Mouse (Mus musculus) A20 (cell line): ENCODE measurements at regions not wholly inside any gene's neighbourhood (a gene's known extent, or its start where the extent isn't known, plus 50 kb on each side); places are given as distances from the start of the nearest gene placed in this dataset.
"Not testable (repeated sequence)": the region's sequence is repeated elsewhere in the genome, so short reads cannot be mapped to it uniquely, and the experiment has no call there.

Experiments
- DNase-seq: peaks from one replicate; pipeline ENCODE4 v3.0.0-alpha.2; 2011; ENCODE audit warnings: low read depth, low spot score

GRCm38 (mm10) chr12:48223298-48223697, 1159.2 kb upstream of the Foxg1 start:
- DNase-seq: no peak

DNA sequence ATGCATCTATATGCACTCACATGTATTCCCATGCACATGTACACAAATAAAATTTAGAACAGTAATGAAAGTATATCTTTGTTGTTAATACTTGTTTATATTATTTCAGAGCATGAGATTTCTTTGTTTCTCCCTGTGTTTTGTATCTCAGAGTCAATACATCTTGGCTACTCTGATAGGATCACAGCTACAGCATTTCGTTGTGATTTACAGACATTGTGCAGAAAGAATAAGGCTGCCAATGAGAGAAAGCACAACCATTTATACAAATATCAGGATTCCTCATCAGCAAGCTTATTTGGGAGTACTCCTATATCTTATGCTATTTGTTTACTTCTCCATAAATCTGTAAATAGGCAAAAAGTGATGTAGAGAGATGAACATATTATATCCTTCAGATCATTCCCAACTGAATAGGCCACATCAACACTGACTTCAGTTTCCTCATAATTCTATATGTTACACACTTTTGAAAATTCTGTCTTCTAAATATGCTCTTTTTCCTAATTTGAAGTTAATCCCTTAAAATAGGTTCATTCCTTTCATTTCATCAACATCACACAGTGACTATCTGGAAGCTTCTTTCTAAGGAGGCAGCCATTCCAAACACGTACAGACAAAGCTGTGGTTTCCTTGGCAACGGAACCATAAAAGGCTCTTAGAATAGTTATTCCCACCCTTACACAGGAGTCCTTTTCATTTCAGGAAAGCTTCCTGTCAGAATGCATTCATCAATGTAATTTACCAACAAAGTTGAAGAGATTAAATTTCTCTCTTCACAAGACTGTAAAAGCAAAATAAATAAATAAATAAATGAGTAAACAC, 1160.3 kb upstream of the Foxg1 start:
- no peak for DNase-seq

DNA sequence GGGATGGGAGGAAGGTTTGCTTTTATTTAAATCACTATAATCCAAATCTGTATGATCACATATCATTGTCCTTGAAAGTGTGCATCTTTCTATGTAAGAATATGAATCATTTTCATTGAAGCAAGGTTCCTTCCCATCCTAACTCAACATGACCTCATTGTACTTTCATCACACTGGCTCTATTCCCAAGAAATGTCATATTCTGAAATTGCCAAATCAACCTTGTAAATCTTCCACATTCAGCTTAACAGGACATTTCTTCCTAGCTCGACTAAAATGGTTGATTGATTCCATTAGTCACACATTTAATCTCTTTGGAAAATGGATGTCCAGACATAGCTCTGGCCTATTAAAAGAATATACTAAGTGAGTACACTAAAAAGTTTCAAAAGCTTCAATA, 1200.6 kb upstream of the Foxg1 start:
- DNase-seq: no peak

DNA sequence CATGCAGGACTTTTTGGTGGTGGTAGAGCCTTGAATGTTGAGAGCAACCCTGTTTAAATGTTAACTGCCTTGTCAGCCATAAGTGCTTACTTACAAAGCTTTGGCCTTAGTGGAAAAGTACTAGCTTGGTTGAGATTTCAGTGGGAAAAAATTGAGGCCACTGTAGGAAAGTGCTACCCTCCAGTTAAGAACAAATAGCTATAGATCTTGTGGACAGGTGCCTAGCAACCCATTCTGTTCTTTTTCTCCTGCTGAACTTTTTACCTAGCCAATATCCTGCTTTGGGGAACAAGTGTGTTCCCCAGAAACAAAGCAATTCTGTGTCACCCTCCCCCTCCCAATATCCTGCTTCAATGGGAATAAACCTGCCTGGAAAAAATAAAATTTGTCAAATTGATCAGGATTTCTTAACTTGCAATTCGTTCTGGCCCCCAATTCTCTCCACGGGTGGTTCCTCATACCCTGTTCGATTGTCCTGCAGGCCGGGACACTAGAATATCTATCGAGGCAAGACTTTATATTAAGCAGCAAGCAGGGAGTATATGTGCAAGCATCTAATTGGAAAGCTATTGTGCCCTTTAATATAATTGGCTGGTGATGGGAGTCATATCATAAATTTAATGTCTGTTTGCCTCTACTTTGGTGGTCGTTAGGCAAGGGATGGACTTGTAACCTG, 1208.4 kb upstream of the Foxg1 start:
- no peak for DNase-seq

DNA sequence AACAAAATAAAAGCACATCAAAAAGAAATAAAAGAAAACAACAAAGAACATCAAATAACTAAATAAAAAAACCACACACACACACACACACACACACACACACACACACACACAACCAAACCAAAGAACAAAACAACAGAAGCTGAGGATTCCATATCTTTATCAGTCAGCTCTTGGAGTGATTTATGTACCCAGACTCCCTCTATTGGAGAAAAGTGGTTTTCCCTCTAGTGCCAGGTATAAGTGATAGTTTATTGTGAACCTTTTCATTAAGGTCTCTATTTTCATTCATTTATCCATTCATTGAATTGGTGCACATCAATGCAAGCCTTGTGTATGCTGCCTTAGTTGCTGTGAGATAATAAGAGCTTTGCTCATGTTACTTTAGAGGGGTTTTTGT, 1236.3 kb upstream of the Foxg1 start:
- DNase-seq: peak; percentile 36

GRCm38 (mm10) chr12:48122996-48123395, 1259.5 kb upstream of the Foxg1 start:
- no peak for DNase-seq

- DNase-seq: no peak
Measured at GRCm38 (mm10) chr12:48099727-48100126, 1281.0 kb upstream of the Nova1 start.

DNA sequence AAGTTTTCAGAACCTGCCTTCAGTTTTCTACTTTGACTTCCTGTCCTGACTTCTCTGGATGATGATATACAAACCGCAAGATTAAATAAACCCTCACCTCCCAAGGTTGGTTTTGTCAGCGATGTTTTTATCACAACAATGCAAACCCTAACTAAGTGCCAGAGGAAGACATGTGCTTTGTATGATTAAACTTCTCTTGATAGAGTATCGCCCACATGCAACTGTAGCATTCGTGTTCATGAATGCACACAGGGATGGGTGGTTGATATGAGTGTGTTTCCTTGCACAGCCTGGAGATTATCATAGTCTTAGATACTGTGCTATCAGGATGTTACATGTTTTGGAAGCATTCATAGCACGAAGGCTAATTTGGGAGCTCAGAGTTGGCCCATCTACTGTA, 1268.3 kb upstream of the Nova1 start:
- no peak for DNase-seq

GRCm38 (mm10) chr12:48083377-48083776, 1264.6 kb upstream of the Nova1 start:
- DNase-seq: no peak

- no peak for DNase-seq
Measured at GRCm38 (mm10) chr12:48062620-48062942, 1243.9 kb upstream of the Nova1 start.

- DNase-seq: no peak
Measured at GRCm38 (mm10) chr12:48061898-48062619, 1243.3 kb upstream of the Nova1 start.

DNA sequence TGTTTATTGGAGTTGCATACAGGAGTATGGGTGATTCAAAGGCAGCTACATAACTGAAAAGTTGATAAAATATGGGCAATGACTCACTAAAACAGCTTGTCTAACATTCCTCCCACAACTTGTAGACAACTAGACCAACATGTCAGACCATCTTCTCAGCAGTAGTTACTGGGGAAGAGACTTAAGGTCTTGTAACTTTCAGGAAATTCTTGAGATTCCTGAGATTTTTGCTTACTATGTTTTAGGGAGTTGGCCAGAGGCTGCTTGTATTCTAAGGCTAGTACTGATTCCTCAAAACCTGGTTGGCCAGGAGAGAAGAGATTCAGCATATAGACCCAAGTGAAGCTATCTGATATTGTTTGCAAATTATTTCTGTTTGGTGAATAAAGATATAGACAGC, 1201.7 kb upstream of the Nova1 start:
- no peak for DNase-seq

DNA sequence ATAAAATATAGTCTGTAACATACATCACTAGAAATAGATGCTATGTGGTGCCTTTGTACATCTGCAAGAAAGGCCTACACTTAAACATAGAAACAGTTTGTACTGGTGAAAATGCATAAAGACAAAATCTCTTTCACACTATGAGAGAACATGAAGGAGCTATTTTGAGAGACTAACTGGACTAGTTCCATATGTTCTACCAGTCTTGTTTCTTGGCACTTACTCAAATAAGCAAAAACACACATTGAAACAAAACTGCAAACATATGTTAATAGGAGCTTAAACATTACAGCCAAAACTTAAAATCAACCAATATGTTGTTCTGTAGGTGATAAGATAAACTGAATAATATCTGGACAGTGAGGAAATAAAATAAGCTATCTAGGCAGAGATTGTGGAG, 1157.1 kb upstream of the Nova1 start:
- DNase-seq: no peak

DNA sequence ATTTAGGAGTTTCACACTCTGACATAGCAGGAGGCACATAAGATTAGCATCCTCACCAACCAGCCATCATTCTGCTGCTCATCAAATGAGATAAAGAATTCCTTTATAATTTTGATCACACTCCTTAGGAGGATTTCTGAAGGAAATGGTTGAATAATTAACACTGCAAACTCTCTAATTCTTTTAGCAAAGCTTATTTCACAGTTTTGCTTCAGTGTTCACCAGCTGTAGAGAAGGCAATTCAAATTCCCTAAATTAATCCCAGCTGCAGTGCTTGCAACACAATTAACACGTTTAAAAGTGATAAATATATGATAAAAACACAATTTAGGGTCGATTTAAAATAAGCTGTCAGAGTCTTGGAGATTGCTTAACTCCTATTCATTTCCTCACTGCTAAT, 1150.9 kb upstream of the Nova1 start:
- DNase-seq: no peak

GRCm38 (mm10) chr12:47954330-47954729, 1135.6 kb upstream of the Nova1 start:
- DNase-seq: no peak

DNA sequence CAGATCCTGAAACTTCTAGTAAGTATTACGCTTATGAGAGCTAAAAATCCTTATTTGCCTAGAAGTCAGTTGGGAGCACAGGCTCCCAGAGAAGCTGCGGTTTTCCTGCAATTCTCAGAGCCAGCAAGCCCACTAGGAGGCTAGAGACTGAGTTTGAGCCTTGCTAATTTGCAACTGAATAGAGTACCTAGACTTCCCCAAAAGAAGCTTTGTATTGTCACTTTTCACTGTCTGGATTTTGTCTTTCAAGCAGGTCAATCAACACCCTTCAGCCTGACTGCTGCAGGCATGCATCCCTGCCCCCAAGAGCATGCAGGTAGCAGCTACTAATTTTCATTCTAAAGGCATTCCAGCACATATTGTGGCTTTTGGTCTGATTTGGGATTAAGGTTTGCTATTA, 1120.8 kb upstream of the Nova1 start:
- not testable (repeated sequence) for DNase-seq

GRCm38 (mm10) chr12:47927007-47927406, 1108.3 kb upstream of the Nova1 start:
- DNase-seq: no peak
